Mouse (Mus musculus): ENCODE measurements around the gene Large2. TPM values are rescaled to one million over a fixed set of nuclear protein-coding genes. Genes with fewer than 3 reads are reported as not detected.

Large2 gene
- polyA plus RNA-seq, 1 experiment from 2014 or later, result 17.1 TPM

DNA sequence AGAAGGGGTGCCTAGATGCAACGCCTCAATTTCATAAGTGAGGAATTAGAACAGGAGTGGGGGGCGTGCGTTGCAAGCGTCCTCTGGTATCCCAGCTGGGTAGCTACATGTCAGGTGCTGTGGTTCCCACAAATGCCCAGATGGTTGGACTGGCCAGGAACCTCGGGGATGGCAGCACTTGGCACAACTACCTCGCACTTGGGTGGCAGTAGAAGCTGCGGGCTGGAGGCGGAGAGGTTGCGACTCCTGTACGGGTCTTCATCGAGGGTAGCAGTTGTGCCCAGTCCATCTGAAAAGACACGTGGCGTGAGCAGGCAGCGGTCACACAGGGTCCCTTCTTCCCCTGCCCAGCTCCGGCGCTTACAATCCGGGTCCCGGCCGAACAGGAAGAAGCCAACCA, 4.3 kb downstream of the Large2 start:
- peak overlapping the region; percentile 93 for H3K27ac ChIP-seq (ENCODE audit: low read length)
- ATAC-seq, result no peak
- WGBS, result 12% methylated on average over 17 of the region's 19 CpGs

DNA sequence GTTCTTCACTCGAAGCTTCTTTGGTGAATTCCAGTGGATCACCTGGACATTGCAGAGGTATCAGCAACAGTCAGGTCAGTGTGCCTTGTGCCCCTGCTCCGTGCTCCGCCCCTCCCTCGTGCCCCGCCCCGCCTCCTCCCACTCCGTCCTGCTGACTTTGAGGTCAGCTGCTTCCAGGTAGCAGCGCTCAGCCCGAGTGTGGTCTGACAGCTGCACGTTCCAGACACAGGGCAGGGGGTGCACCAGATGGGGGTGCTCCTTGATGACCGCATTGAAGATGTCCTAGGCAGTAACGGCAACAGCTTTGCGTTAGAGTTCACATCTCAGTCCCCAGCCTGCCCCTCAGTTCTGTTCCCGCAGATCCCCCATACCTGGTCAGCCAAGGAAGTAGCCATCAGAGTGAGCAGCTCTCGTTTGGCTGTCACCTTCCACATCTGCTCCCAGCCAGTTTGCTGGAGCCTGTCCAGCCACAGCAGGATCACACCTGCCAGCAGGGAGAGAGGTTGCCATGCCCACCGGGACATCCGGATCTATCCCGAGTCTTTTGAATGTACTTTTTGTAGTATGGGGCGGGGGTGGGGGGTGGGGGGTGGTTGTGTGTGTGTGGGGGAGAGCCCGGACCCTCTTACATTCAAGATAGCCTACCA, 7.2 kb downstream of the Large2 start:
- TF ChIP-seq CTCF (IDR thresholded peaks at IDR 0.05) (no peak), EP300 (IDR thresholded peaks at IDR 0.05) (no peak)
- peak; percentile 15; the same call in 1 of the 2 replicates for ATAC-seq
- Histone ChIP-seq H3K4me2 (replicated peaks; ENCODE audit: low read depth, low read length) (no peak overlapping the region), H3K4me3 (ENCODE audit: low read depth, low read length) (no peak overlapping the region), H3K9me3 (ENCODE audit: low read length) (no peaks in the 10 kb centered on the region), H3K9ac (replicated peaks; ENCODE audit: low read depth) (no peak overlapping the region), H3K4me1 (ENCODE audit: insufficient read depth, low read depth, low read length) (peaks cover 3% of the 10 kb centered on the region; the same call in 1 of the 2 replicates), H3K36me3 (ENCODE audit: insufficient read depth, low read length) (no peaks in the 10 kb centered on the region), H3K27me3 (replicated peaks; ENCODE audit: insufficient read depth, low read length) (peaks cover 4% of the 10 kb centered on the region; the same call in 1 of the 2 replicates), H3K27ac (ENCODE audit: low read length) (no peak overlapping the region)
- WGBS, result 25% methylated on average over 20 of the region's 20 CpGs
- no peak for DNase-seq (ENCODE audit: low spot score)

More for the DNA sequence above, 4.3 kb downstream of the Large2 start:
- Histone ChIP-seq H3K9ac (replicated peaks; ENCODE audit: low read depth) (peak overlapping the region; percentile 27; the same call in 1 of the 2 replicates), H3K36me3 (ENCODE audit: insufficient read depth, low read length) (no peaks in the 10 kb centered on the region), H3K4me1 (ENCODE audit: insufficient read depth, low read depth, low read length) (peaks cover 3% of the 10 kb centered on the region; the same call in 1 of the 2 replicates), H3K4me2 (replicated peaks; ENCODE audit: low read depth, low read length) (peak overlapping the region; percentile 59), H3K4me3 (ENCODE audit: low read depth, low read length) (peak overlapping the region; percentile 36), H3K27me3 (replicated peaks; ENCODE audit: insufficient read depth, low read length) (peaks cover 4% of the 10 kb centered on the region; the same call in 1 of the 2 replicates), H3K9me3 (ENCODE audit: low read length) (no peaks in the 10 kb centered on the region)
- no peak for DNase-seq (ENCODE audit: low spot score)
- TF ChIP-seq CTCF (IDR thresholded peaks at IDR 0.05), result no peak
- TF ChIP-seq EP300 (IDR thresholded peaks at IDR 0.05), result no peak

DNA sequence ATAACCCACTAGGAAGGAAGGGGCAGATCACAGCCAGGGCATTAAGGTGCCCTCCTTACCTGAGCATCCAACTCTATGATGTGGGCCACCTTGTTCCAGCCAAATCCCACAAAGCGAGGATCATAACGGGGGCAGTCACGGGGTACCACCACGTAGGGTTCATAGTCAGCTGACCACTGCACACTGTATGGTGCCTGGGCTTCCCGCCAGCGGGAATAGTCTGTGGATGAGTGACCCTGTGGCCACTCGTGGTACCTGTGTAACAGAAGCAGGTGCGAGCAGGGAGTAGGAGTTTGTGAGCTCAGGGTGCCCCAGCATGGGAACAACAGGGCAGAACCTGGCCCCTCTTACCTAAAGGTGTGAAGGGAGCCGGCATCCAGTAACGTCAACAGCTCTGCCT, 9.1 kb downstream of the Large2 start:
- DNase-seq (ENCODE audit: low spot score), result no peak
- WGBS, result 90% methylated on average over 10 of the region's 10 CpGs
- no peak for ATAC-seq
- Histone ChIP-seq H3K27me3 (replicated peaks; ENCODE audit: insufficient read depth, low read length) (peaks cover 4% of the 10 kb centered on the region; the same call in 1 of the 2 replicates), H3K9ac (replicated peaks; ENCODE audit: low read depth) (no peak overlapping the region), H3K36me3 (ENCODE audit: insufficient read depth, low read length) (no peaks in the 10 kb centered on the region), H3K4me1 (ENCODE audit: insufficient read depth, low read depth, low read length) (no peaks in the 10 kb centered on the region), H3K9me3 (ENCODE audit: low read length) (no peaks in the 10 kb centered on the region), H3K4me3 (ENCODE audit: low read depth, low read length) (no peak overlapping the region), H3K4me2 (replicated peaks; ENCODE audit: low read depth, low read length) (no peak overlapping the region), H3K27ac (ENCODE audit: low read length) (no peak overlapping the region)
- TF ChIP-seq CTCF (IDR thresholded peaks at IDR 0.05), result no peak
- TF ChIP-seq EP300 (IDR thresholded peaks at IDR 0.05), result no peak

DNA sequence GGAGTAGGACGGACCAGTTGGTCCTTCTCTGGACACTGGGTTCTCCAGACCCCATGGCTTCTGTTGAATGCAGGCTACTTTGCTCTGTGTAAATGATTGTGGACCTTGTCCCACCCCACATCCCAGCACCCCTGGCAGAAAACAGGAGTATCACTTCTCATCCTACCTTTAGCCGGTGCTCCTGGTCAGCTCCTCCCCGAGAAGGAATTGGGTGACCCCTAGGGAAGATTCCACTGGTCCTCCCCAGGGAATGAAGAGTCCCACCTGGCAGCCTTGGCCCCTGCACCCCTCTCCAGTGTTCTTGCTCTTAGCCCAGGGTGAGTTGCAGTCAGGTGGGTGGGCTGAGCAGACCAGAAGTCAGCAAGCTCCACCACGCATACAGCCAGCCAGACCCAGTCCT, 10.6 kb downstream of the Large2 start:
- H3K9me3 ChIP-seq (ENCODE audit: low read length), result no peaks in the 10 kb centered on the region
- H3K4me3 ChIP-seq (ENCODE audit: low read depth, low read length), result no peak overlapping the region
- DNase-seq (ENCODE audit: low spot score), result no peak
- H3K4me1 ChIP-seq (ENCODE audit: insufficient read depth, low read depth, low read length), result no peaks in the 10 kb centered on the region
- H3K36me3 ChIP-seq (ENCODE audit: insufficient read depth, low read length), result 0 out of 2 replicates have a peak, but pooled peaks cover 5% of the 10 kb centered on the region
- H3K9ac ChIP-seq (replicated peaks; ENCODE audit: low read depth), result no peak overlapping the region
- no peak overlapping the region for H3K27ac ChIP-seq (ENCODE audit: low read length)
- no peak for TF ChIP-seq EP300 (IDR thresholded peaks at IDR 0.05)
- no peak for TF ChIP-seq CTCF (IDR thresholded peaks at IDR 0.05)
- H3K4me2 ChIP-seq (replicated peaks; ENCODE audit: low read depth, low read length), result no peak overlapping the region
- 82% methylated on average over 4 of the region's 4 CpGs for WGBS
- no peak for ATAC-seq
- no peaks in the 10 kb centered on the region for H3K27me3 ChIP-seq (replicated peaks; ENCODE audit: insufficient read depth, low read length)

DNA sequence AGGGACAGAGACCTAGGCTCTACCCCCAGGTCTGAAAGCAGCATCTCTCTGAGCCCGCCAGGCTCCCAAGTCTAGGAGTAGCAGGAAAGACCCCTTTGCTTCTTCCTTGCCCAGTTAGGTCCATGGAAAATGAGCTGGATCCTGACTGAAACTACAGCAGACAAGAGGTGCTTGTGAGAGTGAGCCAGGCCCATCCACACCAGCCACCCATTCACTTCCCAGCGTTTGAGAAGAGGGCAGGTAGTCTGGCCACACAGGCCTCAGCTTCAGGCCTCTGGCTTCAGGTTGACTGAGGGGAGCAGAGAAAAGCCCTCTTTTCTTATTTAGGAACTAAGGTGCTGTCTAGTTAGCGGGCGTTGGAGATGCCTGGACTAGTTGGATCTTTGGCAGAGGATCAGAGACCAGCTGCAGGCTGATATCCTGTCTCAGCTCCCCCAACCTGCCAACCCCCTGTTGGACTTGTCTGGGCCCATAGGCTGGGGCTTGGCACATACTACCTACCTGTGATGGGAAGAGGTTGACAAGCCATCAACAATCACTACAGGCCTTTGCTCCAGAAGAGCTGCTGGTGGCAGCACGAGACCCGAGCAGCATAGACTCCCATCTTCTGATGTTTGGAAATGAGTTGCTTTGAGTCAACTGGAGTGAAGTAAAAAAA, 12.0 kb downstream of the Large2 start:
- DNase-seq (ENCODE audit: low spot score) (no peak), ATAC-seq (no peak)
- 90% methylated on average over 6 of the region's 6 CpGs for WGBS
- no peaks in the 10 kb centered on the region for H3K9me3 ChIP-seq (ENCODE audit: low read length)
- TF ChIP-seq EP300 (IDR thresholded peaks at IDR 0.05), result no peak
- no peak for TF ChIP-seq CTCF (IDR thresholded peaks at IDR 0.05)
- no peak overlapping the region for H3K27ac ChIP-seq (ENCODE audit: low read length)
- no peak overlapping the region for H3K4me2 ChIP-seq (replicated peaks; ENCODE audit: low read depth, low read length)
- H3K36me3 ChIP-seq (ENCODE audit: insufficient read depth, low read length), result peaks cover 6% of the 10 kb centered on the region; the same call in 1 of the 2 replicates
- no peaks in the 10 kb centered on the region for H3K27me3 ChIP-seq (replicated peaks; ENCODE audit: insufficient read depth, low read length)
- H3K9ac ChIP-seq (replicated peaks; ENCODE audit: low read depth), result no peak overlapping the region
- no peaks in the 10 kb centered on the region for H3K4me1 ChIP-seq (ENCODE audit: insufficient read depth, low read depth, low read length)
- H3K4me3 ChIP-seq (ENCODE audit: low read depth, low read length), result no peak overlapping the region

DNA sequence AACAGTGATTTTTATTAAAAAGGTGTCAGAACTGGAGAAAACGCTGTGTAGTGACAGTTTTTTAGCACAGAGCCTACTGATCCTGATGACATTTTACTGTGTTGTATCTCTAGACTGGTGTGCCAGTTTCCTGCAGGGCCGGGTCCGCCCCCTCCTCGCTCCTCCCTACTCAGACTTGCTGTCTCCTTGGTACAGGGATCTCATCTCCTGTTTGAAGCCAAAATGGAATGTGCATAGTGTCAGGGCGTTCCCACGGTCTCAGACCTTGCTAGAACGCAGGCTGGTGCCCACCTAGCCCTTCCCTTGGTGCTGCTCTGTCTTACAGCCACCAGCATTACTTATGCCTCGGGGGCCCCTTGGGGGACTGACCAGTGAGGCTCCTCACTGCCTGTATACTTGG, 12.9 kb downstream of the Large2 start:
- H3K27ac ChIP-seq (ENCODE audit: low read length), result no peak overlapping the region
- no peak overlapping the region for H3K9ac ChIP-seq (replicated peaks; ENCODE audit: low read depth)
- WGBS, result 87% methylated on average over 8 of the region's 8 CpGs
- H3K9me3 ChIP-seq (ENCODE audit: low read length), result no peaks in the 10 kb centered on the region
- no peaks in the 10 kb centered on the region for H3K27me3 ChIP-seq (replicated peaks; ENCODE audit: insufficient read depth, low read length)
- TF ChIP-seq EP300 (IDR thresholded peaks at IDR 0.05) (no peak), CTCF (IDR thresholded peaks at IDR 0.05) (no peak)
- no peak overlapping the region for H3K4me2 ChIP-seq (replicated peaks; ENCODE audit: low read depth, low read length)
- H3K4me3 ChIP-seq (ENCODE audit: low read depth, low read length), result no peak overlapping the region
- DNase-seq (ENCODE audit: low spot score), result no peak
- H3K36me3 ChIP-seq (ENCODE audit: insufficient read depth, low read length), result peaks cover 14% of the 10 kb centered on the region; the same call in 1 of the 2 replicates
- no peaks in the 10 kb centered on the region for H3K4me1 ChIP-seq (ENCODE audit: insufficient read depth, low read depth, low read length)
- ATAC-seq, result no peak

Measured in lung, postnatal 0 days (tissue).